Mouse (Mus musculus) adrenal gland (tissue): Measurements from ENCODE around the gene Dgka.

ENCODE experiments used
- intact Hi-C: fragments of 180-260 bp; cut with DNase I; formaldehyde crosslinking; loops from one replicate; pipeline ENCODE4 v1.15.1; 2025
- long read RNA-seq, 2 experiments: library from polyadenylated mRNA; unstranded; transcript quantifications; one replicate each; pipeline ENCODE4 v2.0.0; 2020; ENCODE audit warnings: borderline replicate concordance in 1 of 2; ENCODE audit not compliant: insufficient replicate concordance in 1 of 2

Dgka gene
- long read RNA-seq, experiment 1, transcript Dgka-201 (24 exons, 2,834 nt): major isoform, 5 of 10 reads
- long read RNA-seq, experiment 1, partial matches to known transcripts: 2 of 10 reads
- long read RNA-seq, experiment 1, other reads (novel, unspliced or antisense): 3 of 10 reads
- long read RNA-seq, experiment 2, transcript Dgka-201 (24 exons, 2,834 nt): major isoform, 7 of 11 reads
- long read RNA-seq, experiment 2, partial matches to known transcripts: 3 of 11 reads
- long read RNA-seq, experiment 2, other reads (novel, unspliced or antisense): 1 of 11 reads

- intact Hi-C loops: loop anchor here (5.0 kb wide), 2 partner anchors 38 to 57 kb away; partner anchors contain the start of genes Cdk2, Dnajc14 and Tmem198b
Measured at GRCm38 (mm10) chr10:128744680-128745601, at the start of gene Dgka. TSS of gene Dgka (minus strand) at chr10:128744855.

GRCm38 (mm10) chr10:128794391-128794790 lies 49.7 kb upstream of the Dgka start:
- intact Hi-C loops: no loop called here

GRCm38 (mm10) chr10:128793258-128793657 lies 48.6 kb upstream of the Dgka start:
- intact Hi-C loops: no loop called here

- intact Hi-C loops: no loop called here
Measured at GRCm38 (mm10) chr10:128792041-128792440, 47.4 kb upstream of the Dgka start.

- intact Hi-C loops: no loop called here
Measured at GRCm38 (mm10) chr10:128790398-128791124, 45.9 kb upstream of the Dgka start, which contains the start of gene Mmp19. TSS of gene Mmp19 (plus strand) at chr10:128790910.

- intact Hi-C loops: no loop called here
Measured at GRCm38 (mm10) chr10:128780200-128780599, 35.5 kb upstream of the Dgka start.

- intact Hi-C loops: no loop called here
Measured at GRCm38 (mm10) chr10:128779011-128779795, 34.5 kb upstream of the Dgka start.

GRCm38 (mm10) chr10:128778441-128778840 lies 33.8 kb upstream of the Dgka start:
- intact Hi-C loops: no loop called here

GRCm38 (mm10) chr10:128773685-128774084 lies 29.0 kb upstream of the Dgka start:
- intact Hi-C loops: no loop called here

GRCm38 (mm10) chr10:128772895-128773294 lies 28.2 kb upstream of the Dgka start:
- intact Hi-C loops: no loop called here

GRCm38 (mm10) chr10:128748252-128748864 lies 3.7 kb upstream of the Dgka start:
- intact Hi-C loops: loop anchor here (5.0 kb wide), 1 partner anchor 54 kb away; the partner anchor contains the start of genes Dnajc14 and Tmem198b

- intact Hi-C loops: loop anchor here (5.0 kb wide), 1 partner anchor 55 kb away; the partner anchor contains the start of genes Dnajc14 and Tmem198b
Measured at GRCm38 (mm10) chr10:128747646-128748251, 3.1 kb upstream of the Dgka start, which contains the start of gene Pym1. TSS of gene Pym1 (plus strand) at chr10:128747889.

GRCm38 (mm10) chr10:128746972-128747645 lies 2.5 kb upstream of the Dgka start:
- intact Hi-C loops: loop anchor here (5.0 kb wide), 1 partner anchor 55 kb away; the partner anchor contains the start of genes Dnajc14 and Tmem198b

GRCm38 (mm10) chr10:128745946-128746613 lies 1.4 kb upstream of the Dgka start:
- intact Hi-C loops: loop anchor here (5.0 kb wide), 1 partner anchor 56 kb away; the partner anchor contains the start of genes Dnajc14 and Tmem198b

- intact Hi-C loops: loop anchor here (5.0 kb wide), 1 partner anchor 37 kb away; the partner anchor contains the start of gene Cdk2
Measured at GRCm38 (mm10) chr10:128744211-128744610, 444 bp downstream of the Dgka start.

- intact Hi-C loops: loop anchor here (5.0 kb wide), 1 partner anchor 36 kb away; the partner anchor contains the start of gene Cdk2
Measured at GRCm38 (mm10) chr10:128743791-128744191, 864 bp downstream of the Dgka start.

GRCm38 (mm10) chr10:128743235-128743634 lies 1.4 kb downstream of the Dgka start:
- intact Hi-C loops: loop anchor here (5.0 kb wide), 1 partner anchor 36 kb away; the partner anchor contains the start of gene Cdk2

- intact Hi-C loops: loop anchor here (5.0 kb wide), 1 partner anchor 35 kb away; the partner anchor contains the start of gene Cdk2
Measured at GRCm38 (mm10) chr10:128742616-128743015, 2.0 kb downstream of the Dgka start.
